Mouse (Mus musculus) embryonic stem cell, embryonic (primary cell): ENCODE results near the gene Cilp.

ENCODE experiments used
- CTCF ChIA-PET, 4 experiments: fragments of 300-600 bp in 2 of 4; fragments of 350-600 bp in 2 of 4; sonication (Branson Sonifier 250); formaldehyde crosslinking; loops; one replicate each; lab custom pipeline; 2022; ENCODE audit warnings: inconsistent platforms in 2 of 4; lab: Charles Lee
- POLR2A ChIA-PET, 4 experiments: fragments of 300-600 bp in 2 of 4; fragments of 350-600 bp in 2 of 4; sonication (Branson Sonifier 250); formaldehyde crosslinking; loops; one replicate each; lab custom pipeline; 2022; ENCODE audit warnings: antibody characterized with exemption in 4 of 4, inconsistent platforms in 1 of 4; lab: Charles Lee

The Cilp gene

DNA sequence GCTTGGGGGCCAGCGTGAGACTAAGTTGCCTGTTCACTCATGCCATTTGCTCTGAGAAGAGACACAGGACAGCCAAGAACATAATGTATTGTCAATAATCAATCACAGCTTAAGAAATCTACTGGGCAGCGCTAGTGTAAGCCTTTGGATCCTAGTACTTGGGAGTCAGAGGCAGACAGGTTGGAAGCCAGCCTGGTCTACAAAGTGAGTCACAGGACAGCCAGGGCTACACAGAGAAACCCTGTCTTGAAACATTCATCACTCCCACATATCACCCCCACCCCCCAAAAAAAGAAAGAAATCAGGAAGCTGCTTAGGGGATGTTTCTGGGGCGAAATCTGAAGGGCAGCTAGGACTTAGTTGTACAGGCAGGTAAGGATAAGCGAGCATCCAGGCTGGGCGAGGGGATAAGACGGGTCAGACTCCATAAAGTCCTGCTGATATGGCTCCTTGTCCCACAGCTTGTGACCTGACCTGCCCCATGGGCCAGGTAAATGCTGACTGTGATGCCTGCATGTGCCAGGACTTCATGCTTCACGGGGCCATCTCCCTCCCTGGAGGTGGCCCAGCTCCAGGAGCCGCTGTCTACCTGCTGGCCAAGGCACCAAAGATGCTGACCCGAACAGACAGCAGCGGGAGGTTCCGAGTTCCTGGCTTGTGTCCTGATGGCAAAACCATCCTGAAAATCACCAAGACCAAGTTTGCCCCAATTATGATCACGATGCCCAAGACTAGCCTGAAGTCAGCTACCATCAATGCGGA, 8.2 kb downstream of the Cilp start:
- ChIA-PET POLR2A (interaction anchor here (0.5 to 3.6 kb wide), 7 partner anchors 15 to 703 kb away, joined by 3 to 10 read pairs (median 3); no protein-coding TSS in a partner anchor), CTCF (interaction anchor here in 2 of 4 experiments (0.6 to 1.2 kb wide), 2 partner anchors 40 to 498 kb away, joined by 3 to 4 read pairs; no protein-coding TSS in a partner anchor)

DNA sequence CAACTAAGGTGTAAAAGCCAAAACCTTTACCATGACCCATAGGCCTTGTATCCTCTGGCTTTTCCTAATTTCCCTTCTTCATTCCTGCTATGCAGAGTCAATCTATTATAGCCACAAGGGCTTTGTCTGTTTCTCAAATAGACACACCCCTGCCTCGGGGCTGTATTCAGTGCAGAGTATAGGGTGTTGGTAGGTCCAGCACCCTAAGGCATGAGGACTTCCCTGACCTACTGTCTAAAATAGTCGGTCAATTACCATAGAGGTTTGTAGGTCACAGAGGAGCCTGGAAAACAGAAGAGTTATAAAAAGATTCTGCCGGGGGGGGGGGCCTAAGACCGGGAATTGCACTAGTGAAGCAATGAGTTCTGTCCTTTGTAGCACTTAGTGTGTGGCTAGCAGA, 8.9 kb downstream of the Cilp start:
- POLR2A ChIA-PET, result interaction anchor here (0.6 to 3.6 kb wide), 6 partner anchors 14 to 704 kb away, joined by 3 to 10 read pairs (median 4); no protein-coding TSS in a partner anchor
- CTCF ChIA-PET, result interaction anchor here in 2 of 4 experiments (0.6 to 1.4 kb wide), 2 partner anchors 77 to 497 kb away, joined by 3 to 4 read pairs; no protein-coding TSS in a partner anchor

DNA sequence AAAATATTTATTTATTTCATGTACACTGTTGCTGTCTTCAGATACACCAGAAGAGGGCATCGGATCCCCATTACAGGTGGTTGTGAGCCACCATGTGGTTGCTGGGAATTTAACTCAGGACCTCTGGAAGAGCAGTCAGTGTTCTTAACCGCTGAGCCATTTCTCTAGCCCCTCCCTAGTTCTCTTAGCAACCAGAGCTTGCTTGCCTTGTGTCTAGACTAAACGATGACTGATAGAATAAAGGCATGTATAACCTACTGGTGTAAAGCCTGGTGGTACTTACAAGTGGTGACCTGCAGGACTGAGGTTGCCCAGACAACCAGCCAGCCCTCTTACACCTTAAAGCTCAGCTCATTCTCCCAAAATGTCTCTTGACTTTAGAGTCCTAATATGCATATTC, 9.9 kb downstream of the Cilp start:
- ChIA-PET POLR2A (interaction anchor here (0.9 to 3.6 kb wide), 11 partner anchors 10 to 85 kb away, joined by 3 to 13 read pairs (median 4); partner anchors contain the start of gene Cilp (in 1 of the 4)), CTCF (interaction anchor here in 3 of 4 experiments (0.6 to 1.4 kb wide), 9 partner anchors 12 to 760 kb away, joined by 3 to 6 read pairs (median 3); no protein-coding TSS in a partner anchor)

DNA sequence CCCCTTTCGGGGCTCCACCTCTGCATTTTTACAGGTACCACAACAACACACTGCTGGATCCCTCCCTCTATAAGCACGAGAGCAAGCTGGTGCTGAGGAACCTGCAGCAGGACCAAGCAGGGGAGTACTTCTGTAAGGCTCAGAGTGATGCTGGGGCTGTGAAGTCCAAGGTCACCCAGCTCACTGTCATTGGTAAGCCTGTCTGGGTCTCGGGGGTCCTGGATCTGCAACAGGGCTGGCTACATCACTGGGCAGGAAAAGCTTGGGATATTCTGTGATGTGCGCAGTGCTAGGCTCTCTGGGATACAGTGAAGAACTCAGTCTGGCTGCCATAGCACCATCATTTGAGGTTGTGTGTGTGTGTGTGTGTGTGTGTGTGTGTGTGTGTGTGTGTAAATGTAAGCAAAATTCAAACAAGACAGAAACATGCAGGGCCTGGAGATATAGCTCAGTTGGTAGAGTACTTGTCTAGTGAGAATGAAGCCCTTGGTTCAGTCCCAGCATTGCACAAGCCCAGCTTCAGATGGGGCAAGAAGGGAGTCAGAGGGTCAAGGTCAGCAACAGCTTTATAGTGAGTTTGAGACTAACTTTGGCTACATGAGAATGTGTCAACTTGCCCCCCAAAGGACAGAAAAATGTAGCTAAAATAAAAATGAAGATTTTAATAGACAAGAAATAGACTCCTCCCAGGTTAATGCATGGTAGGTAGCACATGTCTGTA, 11.0 kb downstream of the Cilp start:
- CTCF ChIA-PET, result interaction anchor here in 3 of 4 experiments (0.5 to 0.9 kb wide), 7 partner anchors 50 to 761 kb away, joined by 3 to 6 read pairs (median 4); no protein-coding TSS in a partner anchor
- POLR2A ChIA-PET, result interaction anchor here (0.6 to 3.6 kb wide), 12 partner anchors 10 to 195 kb away, joined by 3 to 13 read pairs (median 4); partner anchors contain the start of gene Cilp (in 1 of the 4)

DNA sequence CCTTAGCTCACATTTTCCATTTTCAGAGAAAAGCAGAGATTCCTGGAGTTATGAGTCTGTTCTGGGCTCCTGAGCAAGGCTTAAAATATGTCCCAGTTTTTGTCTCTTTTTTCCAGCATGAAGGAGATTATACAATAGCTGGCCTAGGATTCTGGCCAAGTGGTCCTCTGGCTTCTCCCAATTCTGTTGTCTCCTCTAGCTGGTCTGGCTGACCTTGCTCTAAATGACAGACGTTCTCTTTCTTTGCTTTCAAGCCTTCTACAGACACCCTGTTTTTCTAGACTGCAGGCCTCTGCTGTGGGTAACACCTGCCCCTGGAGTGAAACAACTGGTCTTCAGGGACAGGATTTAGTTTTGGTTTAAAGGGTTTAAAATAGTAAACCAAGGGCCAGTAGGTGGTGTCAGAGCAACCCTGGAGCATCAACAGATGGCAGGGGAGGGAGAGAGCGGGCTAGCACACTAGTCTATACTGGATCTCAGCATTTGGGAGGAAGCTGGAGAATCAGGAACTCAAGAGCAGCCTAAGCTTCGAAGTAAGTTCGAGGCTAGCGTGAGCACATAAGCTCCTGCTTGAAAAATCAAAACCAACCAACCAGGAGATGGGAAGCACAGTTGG, 16.7 kb downstream of the Cilp start:
- ChIA-PET POLR2A (interaction anchor here in 3 of 4 experiments (0.7 to 5.1 kb wide), 6 partner anchors 67 to 154 kb away, joined by 3 to 39 read pairs (median 11); partner anchors contain the start of genes Parp16 (in 2 of the 3) and Mtfmt (in 1 of the 3)), CTCF (interaction anchor here (0.6 to 1.7 kb wide), 8 partner anchors 11 to 396 kb away, joined by 3 to 5 read pairs (median 3); no protein-coding TSS in a partner anchor)

DNA sequence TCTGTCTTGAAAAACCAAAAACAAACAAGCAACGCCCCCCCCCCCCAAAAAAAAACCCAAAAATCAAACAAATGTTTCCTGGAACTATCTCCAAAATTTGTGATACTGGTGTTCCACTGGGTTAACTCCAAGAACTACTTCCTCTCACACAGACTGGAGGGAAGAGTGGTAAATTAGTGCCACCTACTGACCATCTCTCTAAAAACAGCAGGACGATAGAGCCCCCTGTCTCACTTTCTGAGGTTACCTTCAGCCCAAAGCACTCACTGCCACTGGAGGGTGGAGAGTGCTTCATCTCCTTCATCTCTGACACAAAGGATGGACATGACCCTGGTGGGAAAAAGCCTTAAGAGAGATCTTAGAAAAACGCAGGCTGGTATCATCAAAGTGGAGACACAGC, 18.3 kb downstream of the Cilp start:
- CTCF ChIA-PET, result interaction anchor here in 1 of 4 experiments (0.8 to 1.8 kb wide), 2 partner anchors 57 to 146 kb away, joined by 3 to 6 read pairs; no protein-coding TSS in a partner anchor
- POLR2A ChIA-PET, result interaction anchor here in 3 of 4 experiments (1.6 to 5.1 kb wide), 6 partner anchors 22 to 87 kb away, joined by 4 to 39 read pairs (median 12); partner anchors contain the start of gene Parp16 (in 2 of the 3)

DNA sequence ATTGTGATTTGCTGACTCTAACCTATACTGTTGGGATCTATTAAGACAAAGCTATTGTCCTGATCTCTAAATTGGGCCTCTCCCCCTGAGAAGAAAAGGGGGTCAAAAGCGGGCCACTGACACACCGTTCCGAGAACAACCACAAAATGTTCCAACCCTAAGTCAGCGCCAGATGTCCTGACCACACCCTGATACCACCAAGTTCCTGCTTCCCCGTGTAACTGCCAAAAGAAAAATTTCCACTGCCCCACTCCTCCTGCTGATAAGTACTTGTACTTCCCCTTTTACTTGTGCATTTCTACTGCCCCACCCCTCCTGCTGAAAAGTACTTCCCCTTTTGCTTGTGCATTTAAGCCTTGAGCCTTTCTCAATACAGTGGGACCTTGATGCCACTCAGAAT, 23.3 kb downstream of the Cilp start:
- CTCF ChIA-PET, result interaction anchor here in 3 of 4 experiments (0.6 to 0.7 kb wide), 4 partner anchors 22 to 610 kb away, joined by 3 to 8 read pairs (median 4); no protein-coding TSS in a partner anchor
- POLR2A ChIA-PET, result interaction anchor here in 2 of 4 experiments (0.5 to 1.1 kb wide), 4 partner anchors 15 to 92 kb away, joined by 3 to 13 read pairs (median 3); no protein-coding TSS in a partner anchor

DNA sequence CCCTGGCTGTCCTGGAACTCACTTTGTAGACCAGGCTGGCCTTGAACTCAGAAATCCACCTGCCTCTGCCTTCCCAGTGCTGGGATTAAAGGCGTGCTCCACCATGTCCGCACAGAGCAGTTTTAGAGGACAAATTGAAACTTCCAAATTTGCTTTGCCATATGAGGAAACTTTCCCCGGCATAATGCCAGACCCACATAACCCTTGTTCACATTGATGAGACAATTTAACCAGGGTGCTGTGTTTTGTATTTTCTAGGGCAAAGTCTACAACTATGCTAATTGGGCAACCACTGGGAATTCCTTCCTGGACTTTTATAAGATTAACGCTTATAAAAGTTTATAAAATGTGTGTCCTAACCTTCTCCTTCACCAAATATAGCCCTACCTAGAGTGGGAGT, 25.0 kb downstream of the Cilp start:
- ChIA-PET CTCF (no interaction called here), POLR2A (interaction anchor here in 3 of 4 experiments (0.7 to 1.3 kb wide), 5 partner anchors 75 to 373 kb away, joined by 3 to 4 read pairs (median 3); partner anchors contain the start of gene Parp16 (in 1 of the 3))

DNA sequence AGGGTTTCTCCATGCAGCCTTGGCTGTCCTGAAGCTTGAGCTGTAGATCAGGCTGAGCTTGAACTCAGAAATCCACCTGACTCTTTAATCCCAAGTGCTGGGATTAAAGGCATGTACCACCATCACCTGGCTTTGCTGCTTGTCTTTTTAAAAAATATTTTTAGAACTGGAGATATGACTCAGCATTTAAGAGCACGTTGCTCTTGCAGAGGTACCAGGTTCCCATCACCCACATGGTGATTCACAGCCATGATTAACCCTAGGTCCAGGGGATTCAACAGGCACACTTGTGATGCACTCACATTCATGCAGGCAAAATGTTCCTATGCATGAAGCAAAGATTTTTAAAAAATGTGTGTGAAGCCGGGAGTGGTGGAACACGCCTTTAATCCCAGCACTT, 27.4 kb downstream of the Cilp start:
- CTCF ChIA-PET, result interaction anchor here in 2 of 4 experiments (0.5 to 1.0 kb wide), 2 partner anchors 11 to 384 kb away, joined by 3 to 4 read pairs; no protein-coding TSS in a partner anchor
- POLR2A ChIA-PET, result interaction anchor here (0.6 to 1.6 kb wide), 13 partner anchors 12 to 291 kb away, joined by 3 to 14 read pairs (median 3); partner anchors contain the start of genes Parp16 (in 1 of the 4) and Pdcd7 (in 1 of the 4)

DNA sequence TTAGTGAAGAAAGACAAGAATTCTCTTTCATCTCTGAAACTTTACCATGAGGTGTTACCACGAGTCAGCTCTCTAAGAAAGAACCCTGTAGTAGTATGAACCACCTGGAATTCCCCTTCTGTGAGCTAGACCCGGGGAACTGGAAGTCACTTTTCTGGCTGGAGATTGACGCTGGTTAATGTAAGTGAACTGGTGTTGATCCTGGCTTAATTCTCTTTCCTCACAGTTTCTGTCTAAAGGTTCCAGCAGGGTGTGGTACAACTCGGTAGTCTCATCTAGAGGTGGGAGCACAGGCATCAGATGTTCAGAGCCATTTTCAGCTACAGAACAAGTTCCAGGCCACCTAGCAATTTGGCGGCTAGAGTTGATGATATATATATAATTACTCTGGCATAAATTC, 28.1 kb downstream of the Cilp start:
- ChIA-PET POLR2A (interaction anchor here (0.5 to 1.6 kb wide), 24 partner anchors 8 to 292 kb away, joined by 3 to 14 read pairs (median 3); partner anchors contain the start of genes Parp16 (in 2 of the 4), Hacd3 (in 1 of the 4), Mtfmt (in 1 of the 4) and Pdcd7 (in 1 of the 4)), CTCF (interaction anchor here in 2 of 4 experiments (0.5 to 1.0 kb wide), 3 partner anchors 11 to 385 kb away, joined by 3 to 4 read pairs (median 4); no protein-coding TSS in a partner anchor)

DNA sequence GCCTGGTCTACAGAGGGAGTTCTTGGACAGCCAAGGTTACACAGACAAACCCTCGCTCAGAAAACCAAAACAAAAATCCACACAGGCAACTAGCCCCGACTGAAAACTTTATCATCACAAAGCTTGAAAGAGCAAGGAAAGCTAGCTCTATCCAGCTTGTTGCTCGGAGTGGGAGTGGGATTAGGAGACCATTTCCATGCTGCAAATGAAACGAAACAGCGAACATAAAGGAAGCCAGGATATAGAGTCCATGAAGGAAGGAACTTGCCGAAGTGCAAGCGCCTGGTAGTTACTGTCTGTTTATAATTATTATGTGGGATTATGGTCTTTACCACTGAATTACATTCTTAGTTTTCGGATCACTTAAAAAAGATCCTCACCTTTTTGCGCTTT, 28.6 kb downstream of the Cilp start:
- ChIA-PET CTCF (interaction anchor here in 1 of 4 experiments (1.0 kb wide), 2 partner anchors 12 to 79 kb away, joined by 4 read pairs; no protein-coding TSS in a partner anchor), POLR2A (interaction anchor here (0.5 to 1.6 kb wide), 22 partner anchors 9 to 286 kb away, joined by 3 to 14 read pairs (median 3); partner anchors contain the start of genes Parp16 (in 2 of the 4), Hacd3 (in 1 of the 4), Mtfmt (in 1 of the 4) and Pdcd7 (in 1 of the 4))

DNA sequence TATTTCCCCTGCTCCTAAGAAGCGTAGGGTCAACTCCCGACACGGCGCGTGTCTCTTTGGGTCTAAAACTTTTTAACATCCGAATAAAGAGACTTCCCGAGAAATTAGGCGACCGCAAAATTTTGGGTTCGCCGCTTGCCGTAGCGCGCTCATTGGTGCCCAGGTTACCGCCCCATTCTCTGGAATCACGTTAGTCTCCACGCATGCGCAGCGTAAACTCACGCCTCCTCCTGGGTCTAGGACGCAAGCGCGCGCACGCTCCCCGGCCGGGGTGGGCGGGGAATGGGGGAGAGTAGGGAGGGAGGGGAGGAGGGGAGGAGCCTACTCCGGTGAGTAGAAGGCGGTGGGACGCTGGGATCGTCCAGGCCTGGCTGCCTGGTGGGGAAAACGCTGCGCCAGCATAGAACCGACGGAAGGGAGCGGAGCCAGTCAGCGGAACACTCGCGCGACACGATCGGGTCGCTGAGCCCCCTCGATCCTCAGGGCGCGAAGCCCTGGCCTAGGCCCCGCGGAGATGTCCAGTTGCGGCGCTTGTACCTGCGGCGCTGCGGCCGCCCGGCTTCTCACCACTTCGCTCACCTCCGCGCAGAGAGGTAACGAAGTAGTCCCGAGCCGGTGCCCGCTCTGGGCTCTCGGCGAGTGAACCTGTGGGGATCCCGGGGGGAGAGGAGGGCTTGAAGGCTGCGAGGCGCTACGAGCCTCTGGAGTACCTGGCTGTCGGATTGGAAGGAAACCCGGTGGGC, 29.2 kb downstream of the Cilp start, which contains the start of gene Clpx:
TSS of gene Clpx (plus strand) at position 288 of the 743 bp plus-strand sequence.
- POLR2A ChIA-PET, result interaction anchor here in 3 of 4 experiments (0.7 to 1.5 kb wide), 19 partner anchors 9 to 273 kb away, joined by 3 to 14 read pairs (median 3); partner anchors contain the start of genes Parp16 (in 2 of the 3), Hacd3 (in 1 of the 3) and Mtfmt (in 1 of the 3)
- CTCF ChIA-PET, result interaction anchor here in 1 of 4 experiments (0.6 to 1.0 kb wide), 2 partner anchors 79 to 92 kb away, joined by 4 to 6 read pairs; no protein-coding TSS in a partner anchor

DNA sequence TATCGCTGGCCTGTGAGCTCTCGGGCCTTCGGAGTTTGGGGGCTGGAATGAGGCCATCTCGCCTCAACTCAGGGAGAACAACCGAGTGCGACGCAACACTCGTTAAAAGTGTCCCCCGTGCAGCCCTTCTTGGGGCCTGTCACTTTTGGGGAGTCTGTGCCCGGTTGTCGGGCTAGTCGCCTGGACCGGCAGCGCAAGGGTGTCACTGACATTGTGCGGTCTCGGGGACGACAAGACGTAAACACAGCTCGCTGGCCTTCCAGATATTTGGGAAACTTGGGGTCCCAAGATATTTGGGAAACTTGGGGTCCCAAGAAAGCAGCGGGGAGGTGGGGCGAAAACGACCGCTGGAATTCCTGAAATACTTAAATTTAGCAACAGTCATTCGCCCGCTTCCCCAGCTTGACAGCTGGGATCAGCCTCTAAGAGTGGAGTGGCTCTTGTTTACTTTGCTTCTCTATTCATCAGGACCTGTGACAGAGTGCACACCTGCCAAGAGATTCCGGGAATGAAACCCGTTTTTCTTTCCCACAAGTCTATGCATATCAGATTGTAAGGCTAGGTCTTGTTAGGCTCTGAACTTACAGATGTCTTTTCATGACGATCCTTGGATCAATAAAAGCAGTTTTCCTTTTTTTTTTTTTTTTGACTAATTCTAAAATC, 29.9 kb downstream of the Cilp start:
- POLR2A ChIA-PET, result interaction anchor here in 2 of 4 experiments (0.7 to 1.2 kb wide), 7 partner anchors 10 to 99 kb away, joined by 3 to 4 read pairs (median 3); no protein-coding TSS in a partner anchor
- CTCF ChIA-PET, result interaction anchor here in 1 of 4 experiments (0.6 kb wide), 1 partner anchor 92 kb away, joined by 6 read pairs; no protein-coding TSS in a partner anchor

DNA sequence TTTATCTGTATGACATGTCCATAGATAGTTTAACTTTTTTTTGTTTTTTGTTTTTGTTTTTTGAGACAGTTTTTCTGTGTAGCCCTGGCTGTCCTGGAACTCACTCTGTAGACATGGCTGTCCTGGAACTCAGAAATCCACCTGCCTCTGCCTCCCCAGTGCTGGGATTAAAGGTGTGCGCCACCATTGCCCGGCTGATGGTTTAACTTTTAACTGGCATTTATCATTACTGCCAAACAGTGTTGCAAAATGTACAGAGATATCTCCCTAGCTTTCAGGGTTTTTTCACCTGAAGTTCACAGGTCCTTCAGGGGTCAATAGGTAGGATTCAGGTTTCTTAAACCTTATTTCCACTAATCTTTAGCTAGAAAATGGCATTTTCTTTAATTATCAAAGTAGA, 32.1 kb downstream of the Cilp start:
- ChIA-PET POLR2A (interaction anchor here in 2 of 4 experiments (0.5 to 1.6 kb wide), 3 partner anchors 101 to 306 kb away, joined by 3 to 4 read pairs (median 3); no protein-coding TSS in a partner anchor), CTCF (no interaction called here)

DNA sequence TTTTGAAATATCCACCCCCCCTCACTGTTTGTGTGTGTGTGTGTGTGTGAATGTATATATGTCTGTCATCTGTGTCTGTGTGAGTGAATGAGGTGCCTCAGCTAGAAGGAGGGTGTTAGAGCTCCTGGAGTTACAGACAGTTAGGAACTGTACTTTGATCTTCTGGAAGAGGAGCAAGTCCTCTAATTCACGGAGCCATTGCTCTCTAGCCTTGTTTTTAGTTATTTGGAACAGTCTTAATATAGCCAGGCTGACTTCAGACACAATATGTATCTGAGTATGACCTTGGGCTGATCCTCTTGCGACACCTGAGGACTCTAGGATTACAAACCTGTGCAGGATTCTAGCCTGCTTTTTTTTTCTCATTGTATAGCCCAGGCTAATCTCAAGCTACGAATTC, 33.8 kb downstream of the Cilp start:
- POLR2A ChIA-PET, result interaction anchor here in 2 of 4 experiments (0.6 to 1.4 kb wide), 3 partner anchors 11 to 105 kb away, joined by 3 read pairs; no protein-coding TSS in a partner anchor

More for the DNA sequence above, 33.8 kb downstream of the Cilp start:
- CTCF ChIA-PET, result interaction anchor here in 1 of 4 experiments (0.5 kb wide), 1 partner anchor 8 kb away, joined by 4 read pairs; no protein-coding TSS in a partner anchor
